28 mouse cellular contexts compared by ENCODE assay signal in the genomic region with DNA sequence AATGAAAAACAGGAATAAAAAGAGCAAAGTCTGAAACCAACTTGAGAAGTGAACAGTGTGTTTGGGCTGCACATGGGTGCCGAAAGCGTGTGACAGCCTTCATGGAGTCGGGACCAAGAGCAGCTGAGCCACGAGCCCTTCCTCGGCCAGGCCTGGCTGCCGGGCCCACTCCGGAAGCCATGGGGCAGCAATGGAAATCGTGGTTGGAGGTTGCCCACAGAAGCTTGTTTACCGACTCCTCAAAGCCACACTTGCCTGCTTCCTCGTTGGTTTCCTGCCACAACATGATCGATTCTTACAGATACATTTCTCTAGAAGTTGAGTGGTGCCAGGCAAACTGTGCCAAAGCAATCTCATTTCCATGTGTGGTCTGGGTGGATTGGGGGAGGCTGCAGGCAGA. TPM values are rescaled to one million over a fixed set of nuclear protein-coding genes. Genes with fewer than 3 reads are reported as not detected.
A peak's percentile ranks its signal among the peaks of the same experiment; 100 is the strongest.
DNase-seq lines count a peak whose midpoint lies in the region; ATAC-seq and TF ChIP-seq lines count a peak whose summit lies in the region.
"Had no signal": no experiment of that assay in that cellular context is flagged by ENCODE, and none has a peak within 500 bp of the region (broad histone marks: within the 10 kb centered on the region; RNA-seq: fewer than 3 reads in every experiment).

No protein-coding gene starts in this region.

- TF ChIP-seq POLR2A in spleen, adult 2 months (IDR thresholded peaks at IDR 0.05; ENCODE audit: low read depth, low read length) = no peak

- peak; percentile 7 to 17 for DNase-seq in spleen, adult 2 months (ENCODE audit: low read depth in 1 of 2, low spot score in 2 of 2)
- no peak for DNase-seq in spleen, adult 12 weeks (ENCODE audit: low spot score)
- DNase-seq in naive thymus-derived CD4-positive, alpha-beta T cell, adult 2 months (ENCODE audit: low read depth) = peak; percentile 61
- DNase-seq in heart, postnatal 25 days (ENCODE audit: low spot score) = no peak
- DNase-seq in embryo, embryonic 9.5 days (ENCODE audit: extremely low spot score) = no peak
- DNase-seq: adrenal gland, postnatal 25 days; B cell, adult 2 months; cerebellum, postnatal 10 days; gastrocnemius, postnatal 10 days; heart, postnatal 4 days; kidney, adult 9 months; kidney, postnatal 14 days; liver, postnatal 0 days; retina, postnatal 1 day; right cerebral cortex, postnatal 25 days had no signal

- H3K36me3 ChIP-seq in spleen, adult 2 months (ENCODE audit: control insufficient read depth, insufficient read depth, low read length) = no peaks in the 10 kb centered on the region
- H3K36me3 ChIP-seq: embryonic facial prominence, embryonic 13.5 days; hindbrain, embryonic 15.5 days; limb, embryonic 10.5 days; midbrain, embryonic 13.5 days; neural tube, embryonic 12.5 days had no signal

- 8% methylated on average over 11 of the region's 11 CpGs for WGBS in spleen, adult 2 months

- no peak for TF ChIP-seq CTCF in spleen, adult 2 months (IDR thresholded peaks at IDR 0.05; ENCODE audit: extremely low read depth, insufficient read depth, insufficient read length, insufficient replicate concordance)

- intact Hi-C loops in heart, postnatal 25 days (cut with DNase I) = no loop called here

- 0 out of 2 replicates have a peak, but pooled peaks cover 2% of the 10 kb centered on the region for H3K4me1 ChIP-seq in spleen, adult 2 months (ENCODE audit: control insufficient read depth, insufficient read depth, insufficient read length)
- H3K4me1 ChIP-seq: forebrain, embryonic 13.5 days; hindbrain, embryonic 15.5 days; limb, embryonic 10.5 days; midbrain, embryonic 13.5 days; neural tube, embryonic 12.5 days had no signal

- H3K27ac ChIP-seq in spleen, adult 2 months (ENCODE audit: insufficient read depth, low read length) = no peak overlapping the region
- H3K27ac ChIP-seq: embryonic facial prominence, embryonic 13.5 days; forebrain, embryonic 13.5 days; hindbrain, embryonic 15.5 days; limb, embryonic 10.5 days; midbrain, embryonic 13.5 days; neural tube, embryonic 12.5 days had no signal

- no peak overlapping the region for H3K4me3 ChIP-seq in spleen, adult 2 months (ENCODE audit: extremely low read depth, insufficient read depth, insufficient read length)
- H3K4me3 ChIP-seq: embryonic facial prominence, embryonic 13.5 days; erythroblast, embryonic 14.5 days; forebrain, embryonic 13.5 days; hindbrain, embryonic 15.5 days; limb, embryonic 10.5 days; midbrain, embryonic 13.5 days; neural tube, embryonic 12.5 days had no signal

- ATAC-seq in granulocyte monocyte progenitor cell, adult 5-6 weeks (replicated peaks; ENCODE audit: poor library complexity, severe bottlenecking) = peak; percentile 90
- no peak for ATAC-seq in activated CD4-positive, CD25-positive, alpha-beta regulatory T cell, adult 4 months
- ATAC-seq: forebrain, embryonic 13.5 days; intestine, embryonic 16.5 days; liver, postnatal 0 days; lung, postnatal 0 days; midbrain, embryonic 13.5 days had no signal

- H3K27me3 ChIP-seq in spleen, adult 2 months (ENCODE audit: control insufficient read depth, insufficient read depth, low read length) = no peaks in the 10 kb centered on the region
- H3K27me3 ChIP-seq: forebrain, embryonic 13.5 days had no signal

RNA-seq across cellular contexts. Expression of gene Lhx2, which starts 20.0 kb away (rescaled TPM):
- 0.25 and 0.30 TPM in 2 replicates for polyA plus RNA-seq in spleen, adult 2 months (2012; rRNA removed)
- total RNA-seq in granulocyte monocyte progenitor cell, adult 5-6 weeks (2014; fragmentation: Nextera tagmentation) = not detected in 2 replicates
- not detected in 2 replicates for total RNA-seq in granulocyte monocyte progenitor cell, adult 5-6 weeks (2017)
- polyA plus RNA-seq in activated CD4-positive, CD25-positive, alpha-beta regulatory T cell, adult 4 months (2017; shearing (Covaris generic)) = not detected
- total RNA-seq in heart, postnatal 25 days (2021) = under 1 TPM in 1 of 2 experiments, not detected in 1; 0.29 TPM
- total RNA-seq: adrenal gland, postnatal 25 days; monocyte, adult 5-6 weeks had no signal
- polyA plus RNA-seq: lung, postnatal 0 days; stomach, embryonic 14.5 days had no signal

RNA-seq across cellular contexts. Expression of gene Dennd1a, which starts 31.9 kb away (rescaled TPM):
- polyA plus RNA-seq in spleen, adult 2 months (2012; rRNA removed) = 16.0 and 17.5 TPM in 2 replicates
- 29.8 and 42.6 TPM in 2 replicates for total RNA-seq in granulocyte monocyte progenitor cell, adult 5-6 weeks (2014; fragmentation: Nextera tagmentation)
- total RNA-seq in granulocyte monocyte progenitor cell, adult 5-6 weeks (2017) = 15.8 and 23.0 TPM in 2 replicates
- 10 to 100 TPM in 1 of 2 experiments, 1 to 10 TPM in 1; 8.8 to 13.4 TPM for polyA plus RNA-seq in activated CD4-positive, CD25-positive, alpha-beta regulatory T cell, adult 4 months (2017; shearing (Covaris generic))
- total RNA-seq in heart, postnatal 25 days (2021) = 10 to 100 TPM; 23.8 to 24.9 TPM

Comparison
In these comparisons a context has a peak if more than half of its experiments do, and no peak if none do; other contexts are left out.
1. DNase-seq: peak in spleen, adult 2 months (2 of 2) and naive thymus-derived CD4-positive, alpha-beta T cell, adult 2 months (single experiment); none in spleen, adult 12 weeks (single experiment), heart, postnatal 25 days (single experiment) and embryo, embryonic 9.5 days (single experiment).